Mouse (Mus musculus) MEL (cell line): ENCODE data around the gene Efna3. TPM values are rescaled to one million over a fixed set of nuclear protein-coding genes. Genes with fewer than 3 reads are reported as not detected.
A peak's percentile ranks its signal among the peaks of the same experiment; 100 is the strongest.

ENCODE experiments used
- DNase-seq: peaks from one replicate; pipeline ENCODE4 v3.0.0; 2011; ENCODE audit warnings: low read depth, low spot score
- H3K27ac ChIP-seq: 2 replicates; pipeline ENCODE4 v1.5.1; 2012; ENCODE audit warnings: low read depth, mild to moderate bottlenecking, control low read depth, low read length, moderate library complexity; ENCODE audit not compliant: control insufficient read depth
- H3K27me3 ChIP-seq, 2 experiments: fragments of 150-350 bp in 1 of 2; sonication (generic) in 1 of 2; 2 replicates each; pipeline ENCODE4 v1.6.1; 2012; ENCODE audit warnings: low read length in 2 of 2, mild to moderate bottlenecking in 2 of 2, improper control_type of control experiment in 1 of 2, moderate library complexity in 1 of 2; ENCODE audit not compliant: insufficient read depth in 2 of 2, control insufficient read depth in 1 of 2
- H3K36me3 ChIP-seq, 2 experiments: 2 replicates each; pipeline ENCODE4 v1.6.1; 2012 to 2014; ENCODE audit warnings: low read length in 2 of 2, improper control_type of control experiment in 1 of 2, inconsistent platforms in 1 of 2, mild to moderate bottlenecking in 1 of 2; ENCODE audit not compliant: insufficient read depth in 2 of 2, control insufficient read depth in 1 of 2
- H3K4me1 ChIP-seq, 2 experiments: fragments of 150-350 bp in 1 of 2; sonication (generic) in 1 of 2; 2 replicates each; pipeline ENCODE4 v1.6.1; 2012; ENCODE audit warnings: low read length in 2 of 2, improper control_type of control experiment in 1 of 2, mild to moderate bottlenecking in 1 of 2; ENCODE audit not compliant: insufficient read depth in 2 of 2, control insufficient read depth in 1 of 2
- H3K4me3 ChIP-seq, 2 experiments: fragments of 150-350 bp in 1 of 2; sonication (generic) in 1 of 2; 2 replicates each; pipeline ENCODE4 v1.5.1; 2012; ENCODE audit warnings: low read depth in 2 of 2, low read length in 2 of 2, mild to moderate bottlenecking in 2 of 2, moderate library complexity in 2 of 2, control low read depth in 1 of 2, improper control_type of control experiment in 1 of 2; ENCODE audit not compliant: control insufficient read depth in 1 of 2, insufficient read depth in 1 of 2
- H3K79me2 ChIP-seq: 2 replicates; pipeline ENCODE4 v1.6.1; 2012; ENCODE audit warnings: mild to moderate bottlenecking, low read length, moderate library complexity; ENCODE audit not compliant: control insufficient read depth, poor library complexity, insufficient read depth
- H3K9ac ChIP-seq: 2 replicates; pipeline ENCODE4 v1.6.1; 2012; ENCODE audit warnings: low read depth, mild to moderate bottlenecking, control low read depth, low read length, moderate library complexity; ENCODE audit not compliant: control insufficient read depth, poor library complexity, severe bottlenecking
- H3K9me3 ChIP-seq: fragments of 150-350 bp; sonication (generic); replicated peaks from 2 replicates; pipeline ENCODE4 v1.6.1; 2012; ENCODE audit warnings: mild to moderate bottlenecking, low read length, improper control_type of control experiment, moderate library complexity; ENCODE audit not compliant: insufficient read depth
- BHLHE40 ChIP-seq: IDR thresholded peaks from 2 replicates; pipeline ENCODE4 v1.6.1; 2012; ENCODE audit warnings: low read depth, mild to moderate bottlenecking, inconsistent platforms, low read length, improper control_type of control experiment, borderline replicate concordance
- CTCF ChIP-seq, 3 experiments: IDR thresholded peaks in 2 of 3; conservative IDR thresholded peaks in 1 of 3; 2 replicates each; pipeline ENCODE4 v1.5.1; 2011 to 2012; ENCODE audit warnings: low read length in 3 of 3, low read depth in 2 of 3, mild to moderate bottlenecking in 2 of 3, improper control_type of control experiment in 1 of 3, inconsistent platforms in 1 of 3, mixed read lengths in 1 of 3, moderate library complexity in 1 of 3; ENCODE audit not compliant: control insufficient read depth in 1 of 3, insufficient read depth in 1 of 3, poor library complexity in 1 of 3, severe bottlenecking in 1 of 3
- ELF1 ChIP-seq: IDR thresholded peaks from 2 replicates; pipeline ENCODE4 v1.6.1; 2014; ENCODE audit warnings: low read depth, mild to moderate bottlenecking, inconsistent platforms, low read length, improper control_type of control experiment, moderate library complexity
- EP300 ChIP-seq, 2 experiments: IDR thresholded peaks; 2 replicates each; pipeline ENCODE4 v1.6.1; 2011; ENCODE audit warnings: improper control_type of control experiment in 2 of 2, low read length in 2 of 2, low read depth in 1 of 2, mild to moderate bottlenecking in 1 of 2
- ETS1 ChIP-seq: IDR thresholded peaks from 2 replicates; pipeline ENCODE4 v1.6.1; 2012; ENCODE audit warnings: low read depth, mild to moderate bottlenecking, inconsistent platforms, low read length, improper control_type of control experiment, moderate library complexity
- HCFC1 ChIP-seq: IDR thresholded peaks from 2 replicates; pipeline ENCODE4 v1.6.1; 2012; ENCODE audit warnings: low read depth, mild to moderate bottlenecking, inconsistent platforms, low read length, improper control_type of control experiment, moderate library complexity
- JUND ChIP-seq: IDR thresholded peaks from 2 replicates; pipeline ENCODE4 v1.6.1; 2011; ENCODE audit warnings: low read depth, mild to moderate bottlenecking, improper control_type of control experiment, low read length
- MAX ChIP-seq: IDR thresholded peaks from 2 replicates; pipeline ENCODE4 v1.6.1; 2011; ENCODE audit warnings: low read length, improper control_type of control experiment
- MAZ ChIP-seq: IDR thresholded peaks from 2 replicates; pipeline ENCODE4 v1.6.1; 2012; ENCODE audit warnings: low read depth, mild to moderate bottlenecking, inconsistent platforms, low read length, improper control_type of control experiment
- MEF2A ChIP-seq: IDR thresholded peaks from 2 replicates; pipeline ENCODE4 v1.6.1; 2014; ENCODE audit warnings: low read depth, mild to moderate bottlenecking, inconsistent platforms, low read length, improper control_type of control experiment; ENCODE audit not compliant: poor library complexity, insufficient replicate concordance, severe bottlenecking; ENCODE audit errors: extremely low read depth
- MXI1 ChIP-seq: IDR thresholded peaks from 2 replicates; pipeline ENCODE4 v1.6.1; 2011; ENCODE audit warnings: mild to moderate bottlenecking, low read depth, low read length, improper control_type of control experiment
- MYB ChIP-seq: IDR thresholded peaks from 2 replicates; pipeline ENCODE4 v1.6.1; 2011; ENCODE audit warnings: mild to moderate bottlenecking, low read depth, low read length, improper control_type of control experiment
- NELFE ChIP-seq: IDR thresholded peaks from 2 replicates; pipeline ENCODE4 v1.6.1; 2011; ENCODE audit warnings: low read depth, low read length, improper control_type of control experiment
- NRF1 ChIP-seq: IDR thresholded peaks from 2 replicates; pipeline ENCODE4 v1.6.1; 2014; ENCODE audit warnings: low read depth, mild to moderate bottlenecking, inconsistent platforms, low read length, improper control_type of control experiment, moderate library complexity; ENCODE audit not compliant: poor library complexity, insufficient read depth, severe bottlenecking
- RAD21 ChIP-seq: IDR thresholded peaks from 2 replicates; pipeline ENCODE4 v1.6.1; 2011; ENCODE audit warnings: mild to moderate bottlenecking, low read depth, low read length, improper control_type of control experiment
- RCOR1 ChIP-seq: IDR thresholded peaks from 2 replicates; pipeline ENCODE4 v1.6.1; 2012; ENCODE audit warnings: low read depth, mild to moderate bottlenecking, inconsistent platforms, low read length, improper control_type of control experiment
- SIN3A ChIP-seq: IDR thresholded peaks from 2 replicates; pipeline ENCODE4 v1.6.1; 2012; ENCODE audit warnings: low read length, improper control_type of control experiment, inconsistent platforms
- SMC3 ChIP-seq: IDR thresholded peaks from 2 replicates; pipeline ENCODE4 v1.6.1; 2011; ENCODE audit warnings: low read depth, low read length, improper control_type of control experiment
- TAL1 ChIP-seq: IDR thresholded peaks from 2 replicates; pipeline ENCODE4 v1.6.1; 2012; ENCODE audit warnings: mild to moderate bottlenecking, inconsistent platforms, low read length, moderate library complexity, mixed read lengths
- TCF12 ChIP-seq: IDR thresholded peaks from 2 replicates; pipeline ENCODE4 v1.6.1; 2014; ENCODE audit warnings: low read depth, mild to moderate bottlenecking, inconsistent platforms, low read length, improper control_type of control experiment, moderate library complexity
- USF1 ChIP-seq: IDR thresholded peaks from 2 replicates; pipeline ENCODE4 v1.6.1; 2014; ENCODE audit warnings: low read depth, mild to moderate bottlenecking, inconsistent platforms, low read length, improper control_type of control experiment, moderate library complexity
- ZC3H11A ChIP-seq: IDR thresholded peaks from 2 replicates; pipeline ENCODE4 v1.6.1; 2012; ENCODE audit warnings: low read depth, mild to moderate bottlenecking, inconsistent platforms, low read length, improper control_type of control experiment
- ZKSCAN1 ChIP-seq: IDR thresholded peaks from 2 replicates; pipeline ENCODE4 v1.6.1; 2012; ENCODE audit warnings: low read depth, mild to moderate bottlenecking, inconsistent platforms, low read length, improper control_type of control experiment, moderate library complexity
- polyA plus RNA-seq, 2 experiments: library from polyadenylated mRNA; stranded (reverse) in 1 of 2; unstranded in 1 of 2; fragments of >175 nt in 1 of 2; fragments of >200 nt in 1 of 2; gene quantifications; 2 replicates each; pipeline versions ENCODE4 v1.2.1 to v1.2.4; 2012; ENCODE audit warnings: low replicate concordance in 2 of 2, low read depth in 1 of 2; ENCODE audit not compliant: insufficient read length in 2 of 2, insufficient read depth in 1 of 2, missing spikeins in 1 of 2
- total RNA-seq: library from RNA; depleted of rRNA; stranded (reverse); fragments of 300-350 nt; gene quantifications from 2 replicates; pipeline ENCODE4 v1.2.3, GENCODE M21; 2012

Efna3 gene
- total and polyA plus RNA-seq, 3 experiments = 0.54 to 1.2 TPM; not detected in 1

GRCm38 (mm10) chr3:89341794-89342193 lies 19.0 kb upstream of the Efna3 start:
- TF ChIP-seq EP300 (IDR thresholded peaks at IDR 0.05; ENCODE audit: low read depth in 1 of 2, low read length in 2 of 2) (no peak), JUND (no peak)
- Histone ChIP-seq H3K27ac (no peak overlapping the region), H3K27me3 (no peaks in the 10 kb centered on the region), H3K4me1 (peaks cover 2 to 5% of the 10 kb centered on the region in 2 experiments), H3K79me2 (no peaks in the 10 kb centered on the region; the same call in 1 of the 2 replicates), H3K9ac (no peak overlapping the region), H3K9me3 (no peaks in the 10 kb centered on the region), H3K4me3 (no peak overlapping the region), H3K36me3 (peaks cover 0 to 2% of the 10 kb centered on the region in 2 experiments; a peak in 2 of 4 replicates)
- no peak for DNase-seq

- Histone ChIP-seq H3K4me3 (no peak overlapping the region), H3K27me3 (no peaks in the 10 kb centered on the region), H3K9me3 (no peaks in the 10 kb centered on the region), H3K79me2 (no peaks in the 10 kb centered on the region; the same call in 1 of the 2 replicates), H3K27ac (no peak overlapping the region), H3K9ac (no peak overlapping the region), H3K36me3 (peaks cover 0 to 8% of the 10 kb centered on the region in 2 experiments; a peak in 2 of 4 replicates), H3K4me1 (peaks cover 4 to 11% of the 10 kb centered on the region in 2 experiments)
- TF ChIP-seq ELF1 (peak; percentile 33; the same call in 1 of the 2 replicates), MAZ (peak; percentile 72; the same call in 1 of the 2 replicates), HCFC1 (0 out of 2 replicates have a peak, but pooled peaks have one; percentile 28), MXI1 (no peak), ETS1 (no peak), MEF2A (no peak), CTCF (IDR thresholded peaks at IDR 0.05 in 2 of 3, conservative IDR thresholded peaks at IDR 0.05 in 1 of 3; ENCODE audit: control insufficient read depth in 1 of 3, insufficient read depth in 1 of 3, low read depth in 2 of 3, low read length in 3 of 3, poor library complexity in 1 of 3, severe bottlenecking in 1 of 3) (peak; percentile 95 to 99 (median 97)), MAX (no peak), TCF12 (no peak), USF1 (0 out of 2 replicates have a peak, but pooled peaks have one; percentile 13), ZC3H11A (peak; percentile 92), ZKSCAN1 (no peak), SMC3 (peak; percentile 93), RAD21 (peak; percentile 95), SIN3A (peak; percentile 56; the same call in 1 of the 2 replicates), TAL1 (no peak), MYB (no peak), EP300 (IDR thresholded peaks at IDR 0.05; ENCODE audit: low read depth in 1 of 2, low read length in 2 of 2) (no peak), BHLHE40 (peak; percentile 53; the same call in 1 of the 2 replicates), NRF1 (peak; percentile 75), RCOR1 (no peak), NELFE (no peak)
- peak; percentile 79 for DNase-seq
Measured at GRCm38 (mm10) chr3:89340465-89340864, 17.7 kb upstream of the Efna3 start.
